Mouse (Mus musculus): ENCODE measurements around the gene Nck2.

DNA sequence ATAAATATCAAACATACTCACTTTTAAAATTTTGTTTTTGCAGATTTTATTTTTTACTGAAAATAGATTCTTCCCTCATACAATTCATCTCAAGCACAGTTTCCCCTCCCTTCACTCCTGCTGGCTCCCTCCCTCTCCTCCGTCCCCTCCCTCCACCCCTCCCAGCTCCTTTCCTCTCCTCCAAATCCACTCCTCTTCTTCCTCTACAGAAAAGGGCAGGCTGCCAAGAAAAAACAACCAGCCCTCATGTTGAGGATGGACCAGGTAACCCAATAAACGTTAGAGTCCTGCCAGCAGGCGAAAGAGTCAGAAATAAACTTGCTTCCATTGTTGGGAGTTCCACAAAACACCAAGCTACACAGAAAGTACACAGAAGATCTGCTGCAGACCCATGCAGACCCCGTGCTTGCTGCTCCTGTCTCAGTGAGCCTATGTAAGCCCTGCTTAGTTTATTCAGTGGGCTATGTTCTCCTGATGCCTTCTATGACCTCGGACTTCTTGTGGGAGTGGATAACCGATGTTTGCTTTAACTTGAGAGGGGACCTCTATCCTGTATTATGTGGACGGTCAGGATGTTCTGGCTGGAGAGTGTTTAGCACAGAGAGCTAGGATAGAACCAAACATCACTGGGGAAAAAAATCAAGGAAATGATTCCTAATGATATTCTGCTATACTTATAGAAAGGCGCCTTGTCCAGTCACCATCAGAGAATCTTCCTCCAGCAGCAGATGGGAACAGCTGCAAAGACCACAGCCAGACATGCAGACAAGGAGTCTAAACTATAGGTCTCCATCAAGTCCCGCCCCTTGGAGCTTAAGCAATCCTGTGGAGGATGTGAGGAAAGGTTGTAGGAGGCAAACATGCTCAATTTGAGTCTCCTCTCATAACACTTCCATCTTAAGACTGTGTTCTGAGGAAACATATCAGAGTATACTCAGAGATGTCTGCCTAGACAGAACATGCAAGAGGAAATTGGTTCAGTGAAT lies 39.4 kb upstream of the Nck2 start:
- TF ChIP-seq CTCF (IDR thresholded peaks at IDR 0.05; ENCODE audit: low read depth) (no peak), EP300 (IDR thresholded peaks at IDR 0.05; ENCODE audit: low read depth) (no peak)
